Mouse (Mus musculus) liver, postnatal 0 days (tissue): ENCODE measurements around the gene Arl16. TPM values are rescaled to one million over a fixed set of nuclear protein-coding genes. Genes with fewer than 3 reads are reported as not detected.
A peak's percentile ranks its signal among the peaks of the same experiment; 100 is the strongest.

Source experiments
- ATAC-seq: fragments of 200-750 bp; cut with Nextera tagmentation; 2 replicates; pipeline ENCODE4 v1.8.0; 2017; ENCODE audit warnings: mild to moderate bottlenecking, moderate library complexity
- DNase-seq: peaks from one replicate; pipeline ENCODE4 v3.0.0-alpha.2; 2016
- H3K27ac ChIP-seq: fragments of 300-500 bp; sonication (generic); 2 replicates; pipeline ENCODE4 v1.5.1; 2014; ENCODE audit warnings: antibody characterized with exemption, moderate library complexity, mild to moderate bottlenecking, low read depth
- H3K27me3 ChIP-seq: fragments of 300-500 bp; sonication (generic); 2 replicates; pipeline ENCODE4 v1.6.1; 2014; ENCODE audit warnings: low read length, control low read depth, mixed read lengths; ENCODE audit not compliant: insufficient read depth
- H3K36me3 ChIP-seq: fragments of 300-500 bp; sonication (generic); replicated peaks from 2 replicates; pipeline ENCODE4 v1.6.1; 2014; ENCODE audit warnings: mild to moderate bottlenecking, control low read depth, low read length, moderate library complexity, mixed read lengths; ENCODE audit not compliant: insufficient read depth
- H3K4me1 ChIP-seq: fragments of 300-500 bp; sonication (generic); 2 replicates; pipeline ENCODE4 v1.6.1; 2014; ENCODE audit warnings: antibody characterized with exemption, mild to moderate bottlenecking, control low read depth; ENCODE audit not compliant: insufficient read depth
- H3K4me2 ChIP-seq: fragments of 300-500 bp; sonication (generic); 2 replicates; pipeline ENCODE4 v1.6.1; 2014; ENCODE audit warnings: low read depth, mild to moderate bottlenecking, low read length, moderate library complexity, mixed read lengths
- H3K4me3 ChIP-seq: fragments of 300-500 bp; sonication (generic); 2 replicates; pipeline ENCODE4 v1.5.1; 2014; ENCODE audit warnings: low read depth, low read length
- H3K9ac ChIP-seq: fragments of 300-500 bp; sonication (generic); replicated peaks from 2 replicates; pipeline ENCODE4 v1.6.1; 2014; ENCODE audit warnings: mild to moderate bottlenecking, moderate library complexity
- H3K9me3 ChIP-seq: fragments of 300-500 bp; sonication (generic); 2 replicates; pipeline ENCODE4 v1.6.1; 2016; ENCODE audit warnings: mild to moderate bottlenecking, control low read depth, low read length, mixed read lengths
- CTCF ChIP-seq: sonication (generic); IDR thresholded peaks from 2 replicates; pipeline ENCODE4 v1.5.1; 2016; ENCODE audit warnings: antibody characterized with exemption, low read depth
- EP300 ChIP-seq: IDR thresholded peaks from 2 replicates; pipeline ENCODE4 v1.6.1; 2016; ENCODE audit warnings: antibody characterized with exemption, low read depth, mild to moderate bottlenecking
- WGBS: fragments of 180-500 bp; shearing (Covaris S2); extraction: QIAGEN DNeasy Blood & Tissue Kit; methylation state at CpG from one replicate; pipeline ENCODE4 v1.1.7; 2014; ENCODE audit not compliant: insufficient replicate concordance; 5-methylcytosine and 5-hydroxymethylcytosine counted together
- polyA plus RNA-seq: library from polyadenylated mRNA; unstranded; fragments of >200 nt; fragmentation: Nextera tagmentation; extraction: Ambion mirVana; gene quantifications from 2 replicates; pipeline ENCODE4 v1.2.1, GENCODE M21; 2015

Gene Arl16
- polyA plus RNA-seq, 1 experiment from 2014 or later = 13.5 TPM

DNA sequence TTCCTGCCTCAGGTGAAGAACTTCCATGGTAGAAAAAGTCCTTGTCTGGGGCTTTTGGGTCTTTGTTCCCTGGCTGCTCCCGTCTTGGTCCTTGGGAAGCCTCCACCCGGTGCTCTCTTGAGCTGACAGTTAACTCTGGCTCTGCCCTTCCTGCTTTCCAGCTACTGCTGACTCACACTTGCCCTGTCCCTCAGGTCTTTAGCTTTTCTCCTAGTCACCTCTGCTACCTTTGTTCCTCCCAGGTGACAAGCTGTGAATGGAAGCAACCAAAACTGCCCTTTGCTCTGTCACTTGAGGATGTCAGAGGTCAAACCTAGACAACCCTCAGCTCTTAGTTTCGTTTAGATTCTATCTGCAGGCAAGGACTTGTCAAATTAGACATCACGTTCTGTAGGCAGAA lies 42.5 kb upstream of the Arl16 start:
- H3K9me3 ChIP-seq = no peaks in the 10 kb centered on the region
- 32% methylated on average over 4 of the region's 4 CpGs for WGBS
- TF ChIP-seq EP300 (peak; percentile 32; the same call in 1 of the 2 replicates), CTCF (no peak)
- ATAC-seq (peak; percentile 38), DNase-seq (no peak)
- H3K27me3 ChIP-seq = no peaks in the 10 kb centered on the region
- H3K4me2 ChIP-seq = peak overlapping the region; percentile 70
- no peak overlapping the region for H3K4me3 ChIP-seq
- H3K9ac ChIP-seq = peak overlapping the region; percentile 67; the same call in 1 of the 2 replicates
- H3K4me1 ChIP-seq = peaks cover 14% of the 10 kb centered on the region
- peak overlapping the region; percentile 77 for H3K27ac ChIP-seq
- no peaks in the 10 kb centered on the region for H3K36me3 ChIP-seq

DNA sequence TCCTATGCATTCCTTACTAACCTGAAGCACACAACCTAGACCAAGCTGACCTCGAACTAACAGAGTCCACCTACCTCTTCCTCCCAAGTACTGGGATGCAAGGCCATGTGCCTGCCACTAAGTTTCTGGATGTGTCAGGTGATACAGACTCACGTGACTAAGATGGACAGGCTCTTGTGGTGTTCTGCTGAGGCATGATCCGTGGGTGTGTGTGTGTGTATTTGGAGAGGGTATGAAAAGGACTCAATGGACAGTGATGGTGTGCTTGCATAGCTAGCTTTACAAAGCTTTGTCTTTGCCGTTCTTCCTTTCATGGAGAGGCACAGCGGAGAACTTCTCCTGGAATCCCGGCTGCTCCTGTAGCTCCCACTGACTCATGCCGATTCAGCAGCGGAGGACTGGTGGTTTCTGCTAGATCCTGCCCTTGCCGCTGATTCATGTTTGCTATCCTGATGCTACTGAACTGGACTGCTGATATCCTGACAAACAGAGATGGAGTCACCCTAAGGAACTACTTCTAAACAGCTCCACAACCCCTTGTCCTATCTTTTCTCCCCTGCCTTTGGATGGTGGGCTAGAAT lies 41.0 kb upstream of the Arl16 start:
- no peak overlapping the region; the same call in 1 of the 2 replicates for H3K27ac ChIP-seq
- ATAC-seq = no peak
- H3K4me2 ChIP-seq = no peak overlapping the region

GRCm38 (mm10) chr11:120507611-120508289 lies 40.3 kb upstream of the Arl16 start:
- no peak for DNase-seq
- H3K27ac ChIP-seq = no peak overlapping the region
- no peaks in the 10 kb centered on the region for H3K9me3 ChIP-seq
- peaks cover 14% of the 10 kb centered on the region for H3K4me1 ChIP-seq
- H3K4me3 ChIP-seq = no peak overlapping the region
- H3K36me3 ChIP-seq = no peaks in the 10 kb centered on the region
- TF ChIP-seq EP300 (no peak), CTCF (no peak)
- no peak overlapping the region for H3K9ac ChIP-seq
- ATAC-seq = no peak
- H3K4me2 ChIP-seq = no peak overlapping the region
- WGBS = 68% methylated on average over 13 of the region's 13 CpGs
- H3K27me3 ChIP-seq = no peaks in the 10 kb centered on the region

More for the DNA sequence above, 41.0 kb upstream of the Arl16 start:
- Histone ChIP-seq H3K36me3 (no peaks in the 10 kb centered on the region), H3K9me3 (no peaks in the 10 kb centered on the region), H3K4me3 (no peak overlapping the region), H3K27me3 (no peaks in the 10 kb centered on the region), H3K9ac (no peak overlapping the region), H3K4me1 (peaks cover 14% of the 10 kb centered on the region)
- WGBS = 78% methylated on average over 9 of the region's 9 CpGs
- no peak for DNase-seq
- TF ChIP-seq CTCF (no peak), EP300 (no peak)

GRCm38 (mm10) chr11:120506899-120507298 lies 39.5 kb upstream of the Arl16 start:
- Histone ChIP-seq H3K9me3 (no peaks in the 10 kb centered on the region), H3K27ac (no peak overlapping the region), H3K36me3 (no peaks in the 10 kb centered on the region), H3K9ac (no peak overlapping the region), H3K27me3 (no peaks in the 10 kb centered on the region), H3K4me1 (peaks cover 14% of the 10 kb centered on the region), H3K4me2 (no peak overlapping the region), H3K4me3 (no peak overlapping the region)
- 50% methylated on average over 4 of the region's 4 CpGs for WGBS
- TF ChIP-seq CTCF (peak; percentile 63), EP300 (no peak)
- DNase-seq = peak; percentile 63
- ATAC-seq = peak; percentile 43

- Histone ChIP-seq H3K4me1 (peaks cover 13% of the 10 kb centered on the region), H3K4me3 (no peak overlapping the region), H3K36me3 (no peaks in the 10 kb centered on the region), H3K4me2 (no peak overlapping the region), H3K27me3 (no peaks in the 10 kb centered on the region), H3K9me3 (no peaks in the 10 kb centered on the region), H3K27ac (peak overlapping the region; percentile 39; the same call in 1 of the 2 replicates), H3K9ac (no peak overlapping the region)
- WGBS = 74% methylated on average over 3 of the region's 3 CpGs
- DNase-seq (no peak), ATAC-seq (peak; percentile 46)
- TF ChIP-seq EP300 (no peak), CTCF (no peak)
Observed at GRCm38 (mm10) chr11:120505661-120506060, 38.3 kb upstream of the Arl16 start.

DNA sequence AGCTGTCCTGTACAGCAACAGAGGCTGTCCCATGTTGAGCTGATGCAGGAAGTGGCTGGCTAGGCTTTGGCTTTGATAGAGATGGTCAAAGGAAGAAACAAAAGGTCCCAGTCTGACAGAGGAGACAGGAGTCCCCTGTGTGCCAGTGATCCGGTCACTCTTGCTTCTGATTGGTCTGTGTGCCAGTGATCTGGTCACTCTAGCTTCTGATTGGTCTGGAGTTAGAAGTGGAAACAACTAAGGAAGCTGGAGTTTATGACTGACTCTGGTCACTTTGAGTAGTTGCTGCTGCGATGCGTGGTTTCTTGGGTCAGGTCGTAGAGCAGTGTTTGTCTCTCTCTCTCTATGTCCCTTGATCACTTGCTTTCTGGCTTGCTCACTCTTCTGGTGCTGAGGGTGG lies 34.3 kb upstream of the Arl16 start:
- no peak overlapping the region for H3K4me2 ChIP-seq
- 68% methylated on average over 4 of the region's 4 CpGs for WGBS
- no peak overlapping the region for H3K9ac ChIP-seq
- ATAC-seq (no peak), DNase-seq (no peak)
- H3K9me3 ChIP-seq = no peaks in the 10 kb centered on the region
- peaks cover 3% of the 10 kb centered on the region; the same call in 1 of the 2 replicates for H3K4me1 ChIP-seq
- no peak overlapping the region for H3K4me3 ChIP-seq
- no peak overlapping the region for H3K27ac ChIP-seq
- peaks cover 3% of the 10 kb centered on the region for H3K36me3 ChIP-seq
- no peaks in the 10 kb centered on the region for H3K27me3 ChIP-seq
- TF ChIP-seq CTCF (no peak), EP300 (no peak)
